Mouse (Mus musculus) heart, embryonic 10.5 days (tissue): ENCODE data around the gene Gm17949. TPM values are rescaled to one million over a fixed set of nuclear protein-coding genes. Genes with fewer than 3 reads are reported as not detected.

Experiments used
- DNase-seq: peaks from one replicate; pipeline ENCODE4 v3.0.0-alpha.2; 2017; ENCODE audit warnings: low spot score
- H3K27ac ChIP-seq: fragments of 300-500 bp; sonication (generic); 2 replicates; pipeline ENCODE4 v1.5.1; 2016; ENCODE audit warnings: mild to moderate bottlenecking
- H3K27me3 ChIP-seq: fragments of 300-500 bp; sonication (generic); 2 replicates; pipeline ENCODE4 v1.6.1; 2016; ENCODE audit warnings: mild to moderate bottlenecking; ENCODE audit not compliant: poor library complexity, insufficient read depth, severe bottlenecking
- H3K36me3 ChIP-seq: fragments of 300-500 bp; sonication (generic); 2 replicates; pipeline ENCODE4 v1.6.1; 2016; ENCODE audit warnings: mild to moderate bottlenecking, moderate library complexity
- H3K4me1 ChIP-seq: fragments of 300-500 bp; sonication (generic); 2 replicates; pipeline ENCODE4 v1.6.1; 2016; ENCODE audit warnings: mild to moderate bottlenecking
- H3K4me3 ChIP-seq: fragments of 300-500 bp; sonication (generic); 2 replicates; pipeline ENCODE4 v1.5.1; 2016; ENCODE audit warnings: mild to moderate bottlenecking, moderate library complexity
- H3K9me3 ChIP-seq: fragments of 300-500 bp; sonication (generic); 2 replicates; pipeline ENCODE4 v1.6.1; 2016; ENCODE audit warnings: mild to moderate bottlenecking, moderate library complexity
- WGBS: fragments of 180-500 bp; shearing (Covaris S2); methylation state at CpG from one replicate; pipeline ENCODE4 v1.1.7; 2016; 5-methylcytosine and 5-hydroxymethylcytosine counted together
- polyA plus RNA-seq: library from polyadenylated mRNA; unstranded; fragments of >200 nt; fragmentation: Nextera tagmentation; extraction: Ambion mirVana; gene quantifications from 2 replicates; pipeline ENCODE4 v1.2.1, GENCODE M21; 2016

The Gm17949 gene
- polyA plus RNA-seq, result 0.12 and 0.36 TPM in 2 replicates

DNA sequence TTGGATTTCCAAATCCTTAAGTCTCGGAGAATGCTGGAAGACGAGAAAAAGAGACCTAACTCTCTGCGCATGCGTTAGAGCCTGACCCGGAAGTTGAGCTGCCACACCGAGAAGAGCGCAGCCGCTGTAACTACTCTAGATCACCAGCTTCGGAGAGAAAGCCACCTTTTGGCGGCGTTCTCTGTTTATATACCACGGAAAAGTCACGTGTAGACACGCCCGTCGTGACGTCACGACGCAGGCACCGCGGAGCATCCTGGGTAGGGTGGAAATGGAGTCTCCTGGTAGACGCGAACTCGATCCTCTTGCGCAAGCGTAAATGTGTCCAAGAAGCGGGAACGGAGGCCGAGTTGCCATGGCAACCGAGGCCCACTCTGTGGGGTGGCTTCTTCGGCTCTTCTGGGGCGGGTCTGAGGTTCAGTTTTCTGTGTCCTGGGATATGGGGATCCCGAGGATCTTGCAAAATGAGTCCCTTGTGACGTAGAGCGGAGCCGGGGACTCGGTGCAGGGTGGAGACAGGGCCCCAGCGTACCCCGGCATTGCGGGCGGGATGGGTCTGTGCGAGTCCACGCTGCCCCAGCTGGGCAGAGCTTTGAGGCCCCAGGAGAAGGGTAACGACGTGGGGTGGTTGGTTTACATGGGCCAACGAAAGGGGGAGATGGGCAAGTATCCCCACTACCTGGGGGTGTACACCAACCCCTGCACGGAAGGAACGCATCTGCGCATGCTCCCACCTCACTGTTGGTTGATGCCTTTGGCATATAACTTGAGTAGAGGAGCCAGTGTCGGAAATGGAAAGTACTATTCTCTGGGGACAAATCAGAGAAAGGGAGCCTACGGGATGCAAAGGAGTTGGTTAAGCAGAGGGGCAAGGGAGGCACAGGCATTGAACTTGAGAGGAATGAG is at the start of gene Gm17949, which contains the start of gene Gtf2f1:
Gene Gm17949 (plus strand): TSS at position 234 of the 906 bp plus-strand sequence.
Gene Gtf2f1 (minus strand): TSS at position 53 of the 906 bp plus-strand sequence.
- Histone ChIP-seq H3K9me3 (no peaks in the 10 kb centered on the region), H3K4me3 (peak within 1 kb of the TSS; percentile 88), H3K4me1 (peaks cover 20% of the 10 kb centered on the region), H3K27ac (peak within 1 kb of the TSS; percentile 94), H3K36me3 (peaks cover 30% of the 10 kb centered on the region), H3K27me3 (no peaks in the 10 kb centered on the region)
- peak; percentile 99 for DNase-seq
- WGBS, result 1% methylated on average over 51 of the region's 51 CpGs

DNA sequence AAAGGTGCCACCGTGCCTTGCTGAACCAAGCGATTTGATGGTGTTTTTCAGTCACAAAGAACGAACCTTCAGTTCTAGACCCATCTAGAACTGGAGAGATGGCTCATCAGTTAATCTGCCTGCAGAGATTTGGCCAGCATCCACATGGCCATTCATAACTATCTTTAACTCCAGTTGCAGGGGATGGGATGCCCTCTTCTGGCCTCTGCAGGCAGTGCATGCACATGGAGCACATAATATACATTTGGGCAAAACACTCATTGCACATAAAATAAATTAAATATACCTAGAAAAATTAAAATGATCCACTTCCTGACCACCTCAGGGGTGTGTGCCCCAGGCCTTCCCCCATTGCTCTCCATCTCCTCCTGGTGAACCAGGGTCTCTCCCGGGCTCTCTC is 49.4 kb upstream of the Gm17949 start:
- WGBS, result 87% methylated on average over 4 of the region's 4 CpGs
- H3K4me1 ChIP-seq, result no peaks in the 10 kb centered on the region
- H3K9me3 ChIP-seq, result no peaks in the 10 kb centered on the region
- H3K4me3 ChIP-seq, result no peak overlapping the region
- no peak for DNase-seq
- no peak overlapping the region for H3K27ac ChIP-seq
- H3K36me3 ChIP-seq, result no peaks in the 10 kb centered on the region
- H3K27me3 ChIP-seq, result peaks cover 5% of the 10 kb centered on the region; the same call in 1 of the 2 replicates

DNA sequence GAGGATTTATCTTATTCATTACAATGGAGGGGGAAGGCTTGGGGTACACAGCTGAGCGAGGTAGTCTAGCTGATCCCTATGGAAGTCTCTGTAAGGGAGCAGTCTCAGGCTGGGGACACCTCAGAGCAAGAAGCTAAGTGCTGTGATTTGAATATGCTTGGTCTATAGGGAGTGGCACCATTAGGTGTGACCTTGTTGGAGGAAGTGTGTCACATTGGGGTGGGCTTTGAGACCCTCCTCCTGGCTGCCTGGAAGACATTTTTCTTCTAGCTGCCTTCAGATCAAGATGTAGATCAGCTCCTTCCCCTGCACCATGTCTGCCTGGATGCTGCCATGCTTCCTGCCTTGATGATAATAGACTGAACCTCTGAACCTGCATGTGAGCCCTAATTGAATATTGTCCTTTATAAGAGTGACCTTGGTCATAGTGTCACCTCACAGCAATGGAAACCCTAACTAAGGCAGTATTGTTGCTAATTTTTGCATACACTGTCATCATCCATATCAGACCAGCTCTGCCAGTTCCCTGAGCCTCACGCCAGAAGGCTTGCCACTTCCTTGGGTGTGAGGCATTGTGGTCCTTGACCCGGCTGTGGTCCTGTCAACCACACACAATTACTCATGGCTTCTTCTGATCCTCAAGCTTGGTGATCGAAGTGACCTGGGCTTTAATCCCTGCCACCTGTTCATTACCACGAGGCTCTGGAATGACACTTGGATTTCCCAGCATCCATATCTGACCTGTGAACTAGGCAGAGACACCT is 48.4 kb upstream of the Gm17949 start:
- peaks cover 5% of the 10 kb centered on the region; the same call in 1 of the 2 replicates for H3K27me3 ChIP-seq
- H3K9me3 ChIP-seq, result no peaks in the 10 kb centered on the region
- DNase-seq, result peak; percentile 31
- H3K27ac ChIP-seq, result no peak overlapping the region
- WGBS, result 69% methylated on average over 5 of the region's 5 CpGs
- H3K4me3 ChIP-seq, result no peak overlapping the region
- H3K36me3 ChIP-seq, result no peaks in the 10 kb centered on the region
- H3K4me1 ChIP-seq, result no peaks in the 10 kb centered on the region

DNA sequence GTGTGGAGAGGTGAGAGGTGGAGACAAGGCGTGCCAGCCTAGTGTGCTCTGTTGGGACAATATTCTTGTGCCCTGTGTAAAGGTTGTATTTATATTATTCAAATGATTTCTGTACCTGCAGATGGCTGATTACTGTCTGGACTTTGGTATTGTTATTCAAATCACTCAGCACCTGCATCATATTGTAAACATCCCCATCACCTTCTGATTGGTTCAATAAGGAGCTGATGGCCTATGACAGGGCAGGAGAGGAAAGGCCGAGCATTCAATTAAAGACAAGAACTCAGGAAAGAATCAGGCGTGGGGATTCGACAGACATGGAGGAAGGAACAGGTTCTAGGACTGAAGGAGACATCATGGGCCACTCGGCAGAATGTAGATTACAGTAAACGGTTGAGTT is 47.6 kb upstream of the Gm17949 start:
- 71% methylated on average over 6 of the region's 6 CpGs for WGBS
- Histone ChIP-seq H3K27me3 (peaks cover 5% of the 10 kb centered on the region; the same call in 1 of the 2 replicates), H3K36me3 (no peaks in the 10 kb centered on the region), H3K4me1 (no peaks in the 10 kb centered on the region), H3K9me3 (no peaks in the 10 kb centered on the region), H3K4me3 (no peak overlapping the region), H3K27ac (no peak overlapping the region)
- DNase-seq, result no peak

GRCm38 (mm10) chr17:56969321-56969720 is 41.9 kb upstream of the Gm17949 start:
- H3K4me3 ChIP-seq, result no peak overlapping the region
- peak; percentile 5 for DNase-seq

GRCm38 (mm10) chr17:56970081-56970480 is 41.2 kb upstream of the Gm17949 start:
- Histone ChIP-seq H3K4me3 (no peak overlapping the region), H3K27me3 (no peaks in the 10 kb centered on the region; the same call in 1 of the 2 replicates), H3K36me3 (no peaks in the 10 kb centered on the region), H3K27ac (no peak overlapping the region), H3K9me3 (no peaks in the 10 kb centered on the region), H3K4me1 (no peaks in the 10 kb centered on the region)
- WGBS, result 62% methylated on average over 5 of the region's 5 CpGs
- peak; percentile 27 for DNase-seq

More at GRCm38 (mm10) chr17:56969321-56969720, 41.9 kb upstream of the Gm17949 start:
- Histone ChIP-seq H3K27me3 (peaks cover 3% of the 10 kb centered on the region; the same call in 1 of the 2 replicates), H3K4me1 (no peaks in the 10 kb centered on the region), H3K27ac (no peak overlapping the region), H3K36me3 (no peaks in the 10 kb centered on the region), H3K9me3 (no peaks in the 10 kb centered on the region)
- 64% methylated on average over 3 of the region's 3 CpGs for WGBS

- WGBS, result 58% methylated on average over 13 of the region's 14 CpGs
- H3K4me1 ChIP-seq, result no peaks in the 10 kb centered on the region
- no peak overlapping the region for H3K27ac ChIP-seq
- H3K4me3 ChIP-seq, result no peak overlapping the region
- no peaks in the 10 kb centered on the region; the same call in 1 of the 2 replicates for H3K27me3 ChIP-seq
- no peaks in the 10 kb centered on the region for H3K9me3 ChIP-seq
- peak; percentile 70 for DNase-seq
- H3K36me3 ChIP-seq, result no peaks in the 10 kb centered on the region
Observed at GRCm38 (mm10) chr17:56973956-56974707, 37.1 kb upstream of the Gm17949 start.

GRCm38 (mm10) chr17:56974708-56975240 is 36.5 kb upstream of the Gm17949 start:
- 69% methylated on average over 5 of the region's 5 CpGs for WGBS
- no peaks in the 10 kb centered on the region for H3K36me3 ChIP-seq
- H3K9me3 ChIP-seq, result no peaks in the 10 kb centered on the region
- H3K27ac ChIP-seq, result no peak overlapping the region
- no peaks in the 10 kb centered on the region; the same call in 1 of the 2 replicates for H3K27me3 ChIP-seq
- DNase-seq, result peak; percentile 71
- H3K4me3 ChIP-seq, result no peak overlapping the region
- H3K4me1 ChIP-seq, result no peaks in the 10 kb centered on the region

DNA sequence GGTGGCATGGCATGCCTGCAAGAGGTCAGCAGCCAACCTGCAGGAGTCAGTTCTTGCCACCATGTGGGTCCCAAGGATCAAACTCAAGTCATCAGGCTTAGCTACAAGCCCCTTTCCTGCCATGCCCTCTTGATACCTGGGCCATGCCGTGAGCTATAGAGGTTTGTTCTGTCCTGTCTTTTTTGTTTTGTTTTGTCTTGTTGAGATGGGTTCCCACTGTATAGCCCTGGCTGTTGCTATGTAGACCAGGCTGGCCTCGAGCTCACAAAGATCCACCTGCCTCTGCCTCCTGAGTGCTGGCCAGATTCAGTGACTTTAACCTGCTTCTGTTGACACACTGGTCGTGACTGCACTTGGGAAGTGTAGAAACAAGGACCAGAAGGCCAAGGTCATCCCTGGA is 35.9 kb upstream of the Gm17949 start:
- H3K36me3 ChIP-seq, result no peaks in the 10 kb centered on the region
- no peak overlapping the region for H3K4me3 ChIP-seq
- 59% methylated on average over 3 of the region's 3 CpGs for WGBS
- no peaks in the 10 kb centered on the region for H3K4me1 ChIP-seq
- no peak overlapping the region for H3K27ac ChIP-seq
- no peaks in the 10 kb centered on the region for H3K9me3 ChIP-seq
- H3K27me3 ChIP-seq, result no peaks in the 10 kb centered on the region
- DNase-seq, result peak; percentile 65

GRCm38 (mm10) chr17:56976531-56977390 is 34.5 kb upstream of the Gm17949 start:
- Histone ChIP-seq H3K4me3 (no peak overlapping the region), H3K9me3 (no peaks in the 10 kb centered on the region), H3K27ac (no peak overlapping the region), H3K36me3 (no peaks in the 10 kb centered on the region), H3K4me1 (no peaks in the 10 kb centered on the region), H3K27me3 (no peaks in the 10 kb centered on the region)
- peak; percentile 58 for DNase-seq
- WGBS, result 72% methylated on average over 8 of the region's 8 CpGs

- Histone ChIP-seq H3K9me3 (no peaks in the 10 kb centered on the region), H3K4me3 (no peak overlapping the region), H3K27me3 (no peaks in the 10 kb centered on the region), H3K36me3 (no peaks in the 10 kb centered on the region), H3K27ac (no peak overlapping the region), H3K4me1 (no peaks in the 10 kb centered on the region)
- peak; percentile 24 for DNase-seq
- 55% methylated on average over 5 of the region's 8 CpGs for WGBS
Observed at GRCm38 (mm10) chr17:56979524-56979923, 31.7 kb upstream of the Gm17949 start.
